Mouse (Mus musculus) thymus, postnatal 10 days (tissue): Measurements from ENCODE around the gene Fgf12.

Experiments used
- DNase-seq, 2 experiments: peaks; one replicate each; pipeline ENCODE4 v3.0.0; 2021; ENCODE audit warnings: low spot score in 2 of 2

Gene Fgf12

DNA sequence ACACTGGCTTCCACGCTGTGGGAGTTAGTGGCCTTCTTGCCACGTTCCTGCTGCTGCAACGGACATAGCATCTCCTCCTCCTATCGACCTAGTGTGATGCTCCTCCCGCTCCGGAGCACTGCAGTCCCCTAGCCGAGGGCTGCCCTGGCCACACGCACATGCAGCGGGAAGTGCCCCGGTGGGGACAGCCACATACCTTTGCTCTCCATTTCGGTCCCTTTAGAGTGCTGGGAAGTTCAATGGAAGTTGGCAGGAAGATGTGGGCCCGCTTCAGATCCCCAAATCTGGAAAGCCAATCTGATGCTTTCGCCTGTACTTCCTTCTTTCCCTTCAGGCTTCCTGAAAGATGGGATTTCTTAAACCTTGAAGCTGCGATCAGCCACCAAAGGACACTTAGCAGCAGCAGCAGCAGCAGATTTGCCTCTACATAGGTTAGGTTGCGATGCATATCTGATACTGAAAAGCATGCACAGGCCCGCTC lies at the start of gene Fgf12:
Fgf12 (minus strand) TSS at position 431 of the 481 bp plus-strand sequence.
- no peak for DNase-seq

DNA sequence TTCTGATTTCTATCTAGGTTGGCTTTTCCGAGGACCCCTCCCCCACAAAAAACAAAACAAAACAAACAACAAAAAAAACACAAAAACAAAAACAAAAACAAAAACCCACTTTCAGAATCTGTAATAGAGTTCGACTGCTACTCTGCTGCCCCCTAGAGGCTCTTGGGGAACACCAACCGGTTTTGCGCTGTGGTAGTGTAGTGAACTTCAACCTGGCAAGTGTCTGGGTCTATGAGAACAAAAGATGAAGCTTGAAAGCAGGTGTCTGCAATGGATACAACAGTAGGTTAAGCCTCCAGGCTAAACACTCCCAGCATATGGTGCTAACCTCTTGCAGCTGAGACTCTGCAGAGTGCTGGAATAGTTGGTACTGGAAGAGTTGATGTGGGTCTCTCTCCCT lies 40.2 kb upstream of the Fgf12 start:
- DNase-seq, result no peak

DNA sequence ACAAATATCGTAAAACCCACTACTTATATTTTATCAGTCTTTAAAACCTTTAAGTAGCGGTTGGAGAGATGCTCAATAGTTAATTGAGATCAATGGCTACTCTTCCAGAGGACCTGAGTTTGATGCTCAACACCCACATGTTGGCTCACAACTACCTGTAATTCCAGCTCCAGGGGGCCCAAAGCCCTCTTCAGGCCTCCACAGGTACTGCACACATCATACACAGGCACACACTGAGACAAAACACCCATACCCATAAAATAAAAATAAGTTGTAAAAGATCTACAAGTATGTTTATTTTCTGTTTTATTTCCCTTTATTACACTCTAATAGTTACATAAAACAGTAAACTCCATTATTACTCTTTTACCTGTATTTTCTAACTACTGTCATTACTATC lies 17.4 kb upstream of the Fgf12 start:
- no peak for DNase-seq

DNA sequence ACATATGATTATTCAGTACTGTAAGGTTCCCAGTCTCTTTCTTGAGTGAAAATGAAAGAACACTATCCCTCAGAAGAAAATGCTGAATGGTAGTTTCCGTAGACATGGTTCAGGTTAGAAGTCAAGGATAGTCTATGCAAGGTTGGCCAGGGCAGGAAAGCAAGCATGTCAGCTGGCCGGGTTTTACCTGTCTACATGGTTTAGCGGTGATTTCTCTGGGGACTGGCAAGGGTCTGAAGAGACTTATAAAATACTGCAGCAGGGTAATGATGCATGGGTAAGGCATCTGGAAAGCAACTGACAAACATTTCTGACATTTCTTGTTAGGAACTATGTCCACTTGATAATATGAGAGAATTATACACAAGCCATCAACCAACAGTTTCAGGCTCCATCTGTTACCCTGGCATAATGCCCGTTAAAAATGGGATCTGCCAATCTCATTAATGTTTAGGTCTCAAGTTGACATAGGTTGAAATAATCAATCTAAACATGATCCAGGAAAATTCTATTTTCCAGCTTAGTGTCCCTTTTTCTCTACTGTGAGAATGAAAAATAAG lies 8.6 kb upstream of the Fgf12 start:
- DNase-seq, result no peak

DNA sequence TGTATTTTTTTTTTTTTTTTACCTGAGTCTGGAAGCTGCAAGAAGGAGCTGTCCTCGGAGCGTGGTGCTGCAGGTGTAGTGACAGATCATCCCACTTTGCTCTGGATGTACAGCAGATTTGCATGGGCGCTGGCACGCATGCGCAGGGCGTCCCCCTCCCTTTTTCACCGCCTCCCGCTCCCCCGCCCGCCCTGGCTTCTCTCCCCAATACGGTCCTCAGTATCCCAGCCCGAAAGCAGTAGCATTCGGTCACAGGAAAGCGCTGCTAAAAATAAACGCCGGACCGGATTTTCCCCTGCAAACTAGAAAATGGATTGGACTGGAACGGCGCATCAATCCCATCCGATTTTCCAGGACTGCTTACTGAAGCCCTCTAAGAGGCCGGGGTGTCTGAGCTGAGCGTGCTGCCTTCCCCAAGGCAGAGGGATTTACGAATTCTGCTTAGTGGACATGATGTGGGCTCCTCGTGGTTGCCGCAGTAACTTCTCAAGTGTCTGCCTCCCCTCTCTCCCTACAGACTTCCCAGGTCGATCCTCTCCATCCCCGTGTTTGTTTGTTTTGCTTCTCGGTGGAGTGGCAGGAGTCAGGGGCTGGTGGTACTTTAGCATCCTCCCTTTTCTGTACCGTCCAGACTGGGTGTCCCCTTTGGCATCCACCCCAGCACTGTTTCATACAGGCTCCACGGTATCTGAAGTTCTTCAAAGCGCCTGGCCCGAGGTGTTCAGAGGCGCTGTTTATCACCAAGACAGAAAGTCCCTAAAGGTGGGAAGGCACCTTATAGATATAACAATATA lies 453 bp upstream of the Fgf12 start:
- no peak for DNase-seq

DNA sequence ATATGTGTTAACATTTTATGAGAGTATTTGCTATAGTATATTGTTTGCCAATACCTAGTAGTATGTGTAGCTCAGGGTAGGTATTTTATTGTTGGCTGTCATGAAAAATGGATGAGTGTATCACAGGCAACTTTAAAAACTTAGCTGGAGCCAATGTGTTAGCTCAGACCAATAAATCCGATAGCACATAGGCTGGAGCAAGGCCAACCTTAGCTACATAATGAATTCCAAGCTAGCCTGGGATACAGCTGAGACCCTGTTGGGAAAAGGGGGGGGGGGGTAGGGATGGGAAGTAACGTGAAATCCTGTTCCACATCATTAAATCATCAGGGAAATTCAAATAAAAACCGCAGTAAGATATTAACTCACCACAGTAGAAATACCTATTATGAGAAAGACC lies 18.4 kb downstream of the Fgf12 start:
- DNase-seq, result no peak

DNA sequence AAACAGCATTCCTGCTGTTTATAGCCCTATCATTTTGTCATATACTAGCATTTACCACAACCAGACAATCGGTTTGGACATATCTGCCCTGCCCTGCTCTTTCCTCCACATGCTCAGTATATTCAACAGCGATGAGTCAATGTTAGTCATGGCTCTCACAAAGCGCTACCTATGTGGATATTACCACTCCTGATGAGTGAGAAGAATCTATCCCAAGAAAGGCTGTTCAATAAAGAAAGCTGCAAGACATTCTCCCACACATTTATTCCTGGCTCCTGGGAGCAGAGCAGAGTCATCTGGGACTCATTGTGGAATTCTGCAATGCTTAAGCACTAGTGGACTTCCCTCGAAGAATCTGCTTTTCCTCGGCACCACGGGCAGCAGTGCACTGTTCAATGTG lies 26.1 kb downstream of the Fgf12 start:
- no peak for DNase-seq

DNA sequence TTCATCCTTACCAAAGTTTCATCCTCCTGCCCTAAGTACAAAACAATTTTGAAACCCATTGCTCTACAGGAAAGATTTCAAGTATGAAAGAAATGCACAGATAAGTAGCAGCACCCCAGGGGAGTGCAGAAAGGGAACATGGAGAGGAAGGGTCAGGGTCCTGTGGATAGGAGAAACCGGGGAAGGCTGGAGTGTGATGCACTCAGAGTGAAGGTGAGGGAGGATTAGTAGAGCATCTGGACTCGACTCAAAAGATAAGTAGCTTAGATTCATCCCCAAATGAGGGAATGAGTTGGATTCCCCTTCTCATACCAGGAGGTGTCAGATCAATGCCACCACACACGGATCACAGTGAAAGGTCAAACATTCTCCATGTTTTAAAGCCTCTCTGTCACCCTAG lies 46.2 kb downstream of the Fgf12 start:
- DNase-seq, result no peak

DNA sequence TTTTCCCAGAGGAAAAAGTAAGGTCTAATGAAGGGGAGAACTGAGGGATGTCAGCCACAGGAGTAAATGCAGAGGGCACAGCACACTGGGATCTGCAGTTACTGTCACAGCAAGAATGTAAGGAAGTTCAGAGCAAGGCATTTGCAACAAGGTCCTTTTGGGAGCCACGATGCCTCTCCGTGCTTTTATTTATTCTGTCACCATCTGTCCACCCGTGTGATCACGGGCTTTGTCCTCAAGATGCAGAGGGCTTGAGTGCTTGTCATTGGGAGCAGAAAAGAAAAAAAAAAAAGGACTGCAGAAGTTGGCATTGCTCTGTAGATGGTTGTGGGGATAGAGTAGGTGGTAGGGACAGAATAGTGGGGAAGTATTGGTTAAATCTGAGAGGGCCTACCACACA lies 52.5 kb downstream of the Fgf12 start:
- DNase-seq, result no peak

DNA sequence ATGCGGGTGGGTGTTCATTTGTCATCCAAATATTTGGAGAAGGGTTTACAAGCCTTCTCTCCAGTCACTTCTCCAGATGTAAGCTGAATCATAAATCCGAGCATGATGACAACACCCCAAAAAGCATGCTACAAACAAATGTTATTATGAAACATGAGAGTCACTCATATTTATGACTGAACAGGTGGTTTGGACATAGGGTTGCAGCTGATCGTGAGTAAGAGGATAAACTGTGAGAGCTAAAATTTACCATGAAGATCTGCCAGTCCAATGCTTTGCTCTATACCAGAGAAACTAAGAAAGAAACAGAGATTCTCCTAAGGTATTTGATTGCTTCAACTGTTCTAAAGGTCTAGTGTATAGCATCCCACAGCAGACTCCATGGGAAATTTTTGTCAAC lies 56.0 kb downstream of the Fgf12 start:
- no peak for DNase-seq

DNA sequence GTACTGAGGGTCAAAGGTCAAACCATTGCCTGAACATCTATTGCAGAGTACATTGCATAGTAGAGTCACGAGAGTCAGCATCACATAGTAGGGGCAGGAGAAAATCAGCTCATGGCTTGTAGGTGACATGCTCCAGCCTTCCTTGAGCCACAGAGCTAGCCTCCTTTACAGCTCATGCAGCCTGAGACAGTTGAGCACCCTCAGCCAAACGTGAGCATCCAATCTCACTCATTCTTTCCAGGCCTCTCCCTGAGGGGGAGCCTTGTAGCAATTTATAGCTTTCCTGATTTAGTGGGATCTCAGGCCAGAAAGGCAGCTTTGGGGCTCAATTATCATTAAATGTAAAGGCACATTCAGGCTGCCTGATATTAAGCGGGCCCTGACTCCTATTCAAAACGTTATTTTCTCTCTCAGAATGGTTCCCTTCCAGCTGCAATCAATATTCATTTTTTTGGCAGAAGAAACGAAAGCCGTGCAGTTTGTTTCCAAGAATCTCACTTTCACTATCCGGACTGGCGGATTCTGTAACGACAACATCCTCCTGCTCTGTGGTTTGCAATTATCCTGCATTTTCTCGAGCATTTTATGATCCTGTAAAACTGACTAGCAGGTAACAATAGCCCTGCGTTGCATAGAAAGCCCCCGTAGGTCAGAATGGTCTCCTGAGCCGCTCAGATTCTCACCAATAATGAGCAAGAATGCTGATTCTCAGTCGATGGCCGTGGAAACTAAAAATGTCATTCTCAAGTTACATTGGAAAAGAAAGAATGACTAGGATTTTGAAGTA lies 58.6 kb downstream of the Fgf12 start:
- no peak for DNase-seq

DNA sequence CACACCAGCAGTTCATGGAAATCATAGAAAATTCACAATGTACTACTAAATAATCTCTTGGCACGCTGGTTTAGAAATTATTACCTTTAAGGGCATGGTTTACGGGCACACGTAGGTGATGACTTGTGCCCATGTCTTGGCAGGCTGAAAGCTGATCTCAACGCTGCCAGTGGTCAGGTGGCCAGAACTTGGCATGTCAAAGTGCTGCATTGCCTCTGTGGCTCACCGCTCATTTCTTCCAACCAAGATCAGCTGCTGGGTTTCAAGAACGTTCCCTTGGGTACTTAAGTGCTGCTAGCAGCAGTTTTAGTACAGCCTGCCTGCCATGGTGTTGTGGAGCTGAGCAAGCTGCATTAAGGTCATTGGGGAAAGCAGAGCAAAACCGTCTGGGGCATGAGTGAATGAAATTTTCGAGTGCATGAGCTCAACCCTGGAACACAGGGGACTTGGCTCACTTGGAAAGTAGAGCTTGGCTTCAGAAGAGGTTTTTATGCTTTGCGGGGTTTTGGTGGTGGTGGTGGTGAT lies 63.9 kb downstream of the Fgf12 start:
- no peak for DNase-seq

DNA sequence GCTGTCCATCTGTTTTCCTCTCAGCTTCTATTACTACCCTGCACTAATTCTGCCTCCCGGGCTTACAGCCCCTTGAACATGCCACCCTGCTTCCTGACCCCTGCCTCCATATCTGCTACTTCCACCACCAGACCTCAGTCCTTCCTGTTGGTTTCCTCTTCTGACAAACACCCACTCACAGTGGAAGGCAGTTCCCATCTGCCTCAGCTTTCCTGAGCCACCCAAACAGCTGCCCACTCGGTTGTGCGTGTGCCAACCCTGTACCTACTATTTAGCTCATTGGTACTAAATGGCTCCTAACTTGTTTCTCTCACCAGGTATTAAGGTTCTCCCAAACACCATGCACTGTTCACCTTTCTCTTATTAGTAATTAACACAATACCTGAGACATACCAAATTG lies 71.2 kb downstream of the Fgf12 start:
- no peak for DNase-seq

DNA sequence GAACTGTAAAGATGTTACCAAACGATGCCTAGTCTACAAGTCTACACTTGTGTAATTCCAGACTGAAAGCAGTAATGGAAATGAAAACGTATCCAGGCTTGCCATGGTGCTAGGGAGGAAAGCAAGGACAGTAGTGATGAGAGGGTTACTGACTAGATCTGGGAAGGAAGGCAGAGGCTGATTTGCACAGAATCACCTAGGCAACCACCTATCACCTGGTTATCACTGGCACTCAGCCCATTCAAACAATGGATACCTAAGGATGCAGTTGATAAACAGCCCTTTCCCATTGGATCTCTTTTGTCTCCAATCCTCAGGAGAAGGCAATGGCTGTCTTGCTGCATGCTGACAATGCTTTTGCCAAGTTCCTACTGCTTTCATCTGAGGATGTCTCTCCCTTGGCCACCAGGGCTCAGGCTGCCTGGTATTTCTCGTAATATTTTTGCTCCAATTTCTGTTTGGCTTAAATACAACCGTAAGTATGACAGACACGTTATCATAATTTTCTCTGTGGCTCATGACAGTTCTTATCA lies 84.0 kb downstream of the Fgf12 start:
- DNase-seq, result no peak

DNA sequence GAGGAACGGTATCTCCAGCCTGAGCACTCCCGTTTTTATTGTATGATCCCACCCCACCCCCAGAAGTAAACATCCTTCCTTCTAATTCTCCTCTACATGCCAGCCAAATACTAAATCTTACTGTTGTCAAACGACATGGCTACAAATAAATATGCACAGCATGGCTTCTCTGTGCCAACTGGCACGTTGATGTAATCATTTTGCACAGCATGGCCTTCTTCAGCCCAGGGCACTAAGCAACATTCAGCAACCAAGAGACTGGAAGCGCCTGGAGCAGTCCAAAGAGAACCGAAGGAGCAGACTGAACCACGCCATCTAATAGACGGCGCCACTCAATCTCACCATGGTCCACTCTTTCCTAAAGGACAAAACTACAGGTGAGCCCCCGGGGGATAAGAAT lies 100.2 kb downstream of the Fgf12 start:
- no peak for DNase-seq

DNA sequence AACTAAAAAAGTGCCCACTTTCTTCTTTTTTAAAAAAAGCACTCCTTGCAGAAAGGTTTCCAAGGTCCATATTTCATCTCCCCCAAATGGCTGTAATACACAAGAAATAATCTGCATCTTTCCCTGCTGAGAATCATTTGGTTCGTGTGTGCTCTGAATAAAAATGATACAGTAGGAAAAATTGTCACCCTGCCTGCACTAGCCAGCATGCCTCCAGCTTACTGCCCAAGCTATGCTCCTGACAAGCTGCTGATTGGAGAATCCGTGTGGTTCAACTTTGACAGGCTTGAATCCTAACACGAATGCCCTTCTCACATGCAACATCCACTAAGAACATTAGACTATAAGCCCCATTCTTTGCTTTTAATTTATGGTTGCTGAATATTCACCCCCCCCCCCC lies 102.3 kb downstream of the Fgf12 start:
- no peak for DNase-seq

DNA sequence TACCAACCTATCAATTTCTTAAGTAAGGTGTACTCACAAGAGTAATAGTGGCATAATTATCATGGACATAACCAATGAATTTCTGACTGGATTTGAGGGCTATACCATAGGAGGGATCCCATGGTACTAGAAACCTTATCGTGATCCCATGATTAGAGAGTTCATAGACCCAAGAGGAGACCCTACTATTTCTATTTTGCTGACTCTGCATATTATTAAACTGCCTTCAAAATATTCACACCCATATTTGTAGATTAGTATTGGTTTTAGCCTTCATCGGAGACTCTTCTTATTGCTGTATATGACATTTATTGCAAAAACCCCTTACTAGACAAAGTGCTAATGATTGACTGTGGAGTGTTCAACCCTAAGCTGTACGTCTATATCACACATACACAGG lies 107.8 kb downstream of the Fgf12 start:
- no peak for DNase-seq

DNA sequence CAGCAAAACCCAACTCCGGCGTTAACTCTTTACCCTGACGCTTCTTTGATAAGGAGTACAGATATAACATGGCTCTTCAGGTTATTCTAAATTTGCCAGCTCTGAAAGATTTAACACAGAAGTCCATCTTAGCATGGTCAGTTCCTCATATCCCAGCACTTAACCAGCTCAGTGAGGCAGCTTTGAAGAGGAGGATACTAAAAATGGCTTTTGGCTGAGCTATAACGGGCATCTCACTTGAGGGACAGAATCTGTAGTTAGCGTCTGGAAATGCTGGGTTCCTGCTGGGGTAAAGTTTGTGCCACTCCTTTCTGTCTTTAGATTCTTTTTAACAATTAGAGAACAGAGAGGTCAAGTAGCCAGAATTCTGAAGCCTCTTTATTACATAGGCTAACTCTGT lies 121.1 kb downstream of the Fgf12 start:
- no peak for DNase-seq

DNA sequence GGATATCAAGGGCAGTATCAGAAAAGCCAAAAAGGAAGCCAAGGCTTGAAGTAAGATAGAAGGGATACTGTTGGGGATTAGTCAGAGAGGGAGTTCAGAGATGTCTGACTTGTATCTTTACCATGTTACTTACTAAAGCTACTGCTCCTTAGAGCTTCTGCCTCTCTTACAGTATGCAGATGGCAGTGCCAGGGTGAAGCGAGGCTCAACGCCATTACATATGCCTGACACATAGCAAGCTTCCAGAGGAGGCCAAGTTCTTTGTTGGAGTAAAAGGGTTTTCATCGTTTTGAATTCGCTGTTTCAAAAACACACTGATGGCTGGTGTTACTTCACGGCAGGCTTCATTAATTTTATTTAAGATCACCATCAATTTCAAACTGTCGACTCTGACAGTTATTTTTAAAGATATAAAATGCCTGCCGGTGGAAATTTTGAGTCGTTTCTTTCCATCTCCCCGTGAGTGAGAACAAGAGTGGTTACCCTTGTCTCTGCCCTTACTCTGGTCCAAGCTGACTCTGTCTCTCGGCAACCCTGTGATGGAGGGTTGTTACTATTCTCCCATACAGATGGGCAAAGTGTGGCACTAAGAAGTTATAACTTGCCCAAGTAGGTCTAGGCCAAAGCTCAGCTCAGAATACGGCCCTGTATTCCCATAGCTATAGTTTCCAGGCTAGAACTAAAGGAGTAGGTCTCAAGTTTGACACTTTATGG lies 121.9 kb downstream of the Fgf12 start:
- no peak for DNase-seq

DNA sequence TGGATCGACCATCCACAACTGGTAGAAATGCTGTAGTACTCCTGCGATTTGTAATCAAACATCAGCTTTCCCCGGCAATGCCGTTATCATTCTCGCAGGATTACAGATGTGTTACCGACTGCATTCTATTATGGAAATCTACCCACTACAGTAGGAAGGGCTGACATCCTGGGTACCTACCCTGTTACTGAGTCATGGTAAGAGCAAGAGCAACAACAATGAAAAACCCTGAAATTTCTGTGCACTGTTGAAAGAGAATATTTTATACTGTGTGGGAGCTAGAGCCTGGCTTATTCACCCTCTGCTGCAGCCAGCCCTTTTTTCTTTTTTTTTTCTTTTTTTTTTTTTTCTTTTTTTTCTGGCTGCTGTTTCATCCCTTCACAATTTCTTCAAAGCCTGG lies 126.6 kb downstream of the Fgf12 start:
- no peak for DNase-seq

DNA sequence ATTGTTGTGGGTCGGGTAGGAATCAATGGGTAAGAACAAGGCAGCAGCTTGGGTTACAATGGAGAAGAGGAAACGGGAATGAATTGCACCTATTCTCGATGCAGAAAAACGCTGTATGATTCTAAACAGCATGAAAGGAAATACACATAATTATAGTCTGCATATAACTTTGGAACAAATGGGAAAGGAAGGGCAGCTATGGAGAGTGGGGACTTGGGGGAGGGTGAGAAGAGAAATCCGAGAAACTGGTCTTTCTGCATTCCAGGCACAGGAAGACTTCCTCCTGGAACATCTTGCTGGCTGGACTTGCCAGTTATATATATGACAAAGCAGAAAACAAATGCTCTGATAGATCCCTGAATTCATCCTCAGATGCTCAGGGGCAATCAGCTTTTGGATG lies 127.2 kb downstream of the Fgf12 start:
- no peak for DNase-seq

DNA sequence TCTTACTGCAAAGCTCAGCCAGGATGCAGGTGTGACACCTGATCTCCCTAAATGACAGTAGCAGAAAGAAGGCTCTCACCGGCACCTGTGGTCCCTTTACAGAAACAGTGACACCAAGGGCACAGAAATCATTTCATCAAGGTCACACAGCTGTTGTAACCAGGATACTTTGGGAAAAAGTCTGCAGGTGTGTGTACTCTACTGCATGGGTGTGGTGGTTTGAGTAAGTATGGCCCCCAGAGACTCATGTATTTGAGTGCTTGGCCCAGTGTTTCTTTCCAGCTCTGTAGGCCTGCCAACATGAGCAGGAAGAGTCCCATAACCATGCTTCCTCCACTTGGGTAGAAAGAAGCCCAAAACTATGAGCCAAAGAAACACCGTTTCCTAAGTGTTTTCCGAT lies 138.5 kb downstream of the Fgf12 start:
- no peak for DNase-seq
